Mouse (Mus musculus) E14TG2a.4 (cell line): Measurements from ENCODE around the gene Usp13.

Experiments used
- H3K27me3 ChIP-seq: 2 replicates; pipeline ENCODE4 v1.6.1; 2014; ENCODE audit warnings: low read length, control low read depth; ENCODE audit not compliant: insufficient read depth
- H3K36me3 ChIP-seq: 2 replicates; pipeline ENCODE4 v1.6.1; 2014; ENCODE audit warnings: low read length, control low read depth; ENCODE audit not compliant: insufficient read depth
- H3K4me1 ChIP-seq: replicated peaks from 2 replicates; pipeline ENCODE4 v1.6.1; 2014; ENCODE audit warnings: low read depth, low read length, control low read depth
- H3K4me3 ChIP-seq: replicated peaks from 2 replicates; pipeline ENCODE4 v1.5.1; 2014; ENCODE audit warnings: mild to moderate bottlenecking, low read length
- H3K9me3 ChIP-seq: 2 replicates; pipeline ENCODE4 v1.6.1; 2014; ENCODE audit warnings: low read length, control low read depth
- CTCF ChIP-seq: conservative IDR thresholded peaks from 2 replicates; pipeline ENCODE4 v1.5.1; 2014; ENCODE audit warnings: low read length
- NANOG ChIP-seq: IDR thresholded peaks from 2 replicates; pipeline ENCODE4 v1.6.1; 2014; ENCODE audit warnings: borderline replicate concordance, low read length, mixed read lengths
- POU5F1 ChIP-seq: IDR thresholded peaks from 2 replicates; pipeline ENCODE4 v1.6.1; 2014; ENCODE audit warnings: low read length, borderline replicate concordance

Usp13 gene

GRCm38 (mm10) chr3:32904599-32904998, 87.3 kb downstream of the Usp13 start:
- H3K36me3 ChIP-seq, result peaks cover 8% of the 10 kb centered on the region; the same call in 1 of the 2 replicates
- H3K9me3 ChIP-seq, result no peaks in the 10 kb centered on the region
- 0 out of 2 replicates have a peak, but pooled peaks cover 4% of the 10 kb centered on the region for H3K4me1 ChIP-seq
- no peak overlapping the region for H3K4me3 ChIP-seq
- TF ChIP-seq POU5F1, result no peak
- TF ChIP-seq CTCF, result no peak
- TF ChIP-seq NANOG, result no peak
- no peaks in the 10 kb centered on the region for H3K27me3 ChIP-seq

- Histone ChIP-seq H3K27me3 (no peaks in the 10 kb centered on the region), H3K4me1 (0 out of 2 replicates have a peak, but pooled peaks cover 4% of the 10 kb centered on the region), H3K9me3 (no peaks in the 10 kb centered on the region), H3K36me3 (peaks cover 8% of the 10 kb centered on the region; the same call in 1 of the 2 replicates), H3K4me3 (no peak overlapping the region)
- TF ChIP-seq CTCF, result no peak
- no peak for TF ChIP-seq POU5F1
- TF ChIP-seq NANOG, result no peak
Observed at GRCm38 (mm10) chr3:32905850-32906779, 88.8 kb downstream of the Usp13 start.

GRCm38 (mm10) chr3:32908400-32908799, 91.1 kb downstream of the Usp13 start:
- no peak for TF ChIP-seq CTCF
- TF ChIP-seq NANOG, result no peak
- TF ChIP-seq POU5F1, result no peak
- Histone ChIP-seq H3K4me1 (peaks cover 4% of the 10 kb centered on the region; the same call in 1 of the 2 replicates), H3K27me3 (no peaks in the 10 kb centered on the region), H3K4me3 (no peak overlapping the region), H3K9me3 (no peaks in the 10 kb centered on the region), H3K36me3 (0 out of 2 replicates have a peak, but pooled peaks cover 4% of the 10 kb centered on the region)

- TF ChIP-seq POU5F1 (no peak), CTCF (peak; percentile 20)
- 0 out of 2 replicates have a peak, but pooled peaks cover 10% of the 10 kb centered on the region for H3K36me3 ChIP-seq
- H3K4me3 ChIP-seq, result no peak overlapping the region
- H3K4me1 ChIP-seq, result peaks cover 2% of the 10 kb centered on the region; the same call in 1 of the 2 replicates
- no peaks in the 10 kb centered on the region for H3K27me3 ChIP-seq
- H3K9me3 ChIP-seq, result peaks cover 2% of the 10 kb centered on the region; the same call in 1 of the 2 replicates
Observed at GRCm38 (mm10) chr3:32910071-32910551, 92.8 kb downstream of the Usp13 start.

- Histone ChIP-seq H3K4me3 (no peak overlapping the region), H3K27me3 (no peaks in the 10 kb centered on the region), H3K36me3 (peaks cover 29% of the 10 kb centered on the region), H3K4me1 (no peaks in the 10 kb centered on the region), H3K9me3 (peaks cover 29% of the 10 kb centered on the region)
- TF ChIP-seq NANOG (peak; percentile 37; the same call in 1 of the 2 replicates), POU5F1 (no peak)
Observed at GRCm38 (mm10) chr3:32924168-32924567, 106.8 kb downstream of the Usp13 start.

GRCm38 (mm10) chr3:32939802-32940501, 122.6 kb downstream of the Usp13 start:
- Histone ChIP-seq H3K36me3 (no peaks in the 10 kb centered on the region), H3K4me3 (no peak overlapping the region), H3K9me3 (no peaks in the 10 kb centered on the region), H3K4me1 (no peaks in the 10 kb centered on the region), H3K27me3 (no peaks in the 10 kb centered on the region)
- no peak for TF ChIP-seq POU5F1
- TF ChIP-seq NANOG, result no peak
- TF ChIP-seq CTCF, result no peak

- Histone ChIP-seq H3K4me1 (peaks cover 22% of the 10 kb centered on the region), H3K4me3 (no peak overlapping the region), H3K27me3 (no peaks in the 10 kb centered on the region), H3K36me3 (no peaks in the 10 kb centered on the region), H3K9me3 (no peaks in the 10 kb centered on the region)
- TF ChIP-seq POU5F1 (no peak), CTCF (0 out of 2 replicates have a peak, but pooled peaks have one; percentile 15)
Observed at GRCm38 (mm10) chr3:32947486-32947885, 130.1 kb downstream of the Usp13 start.

- Histone ChIP-seq H3K4me3 (no peak overlapping the region), H3K9me3 (no peaks in the 10 kb centered on the region), H3K36me3 (no peaks in the 10 kb centered on the region), H3K27me3 (no peaks in the 10 kb centered on the region), H3K4me1 (peaks cover 22% of the 10 kb centered on the region)
- TF ChIP-seq POU5F1 (no peak), NANOG (no peak), CTCF (no peak)
Observed at GRCm38 (mm10) chr3:32951382-32951781, 134.0 kb downstream of the Usp13 start.
